Mouse (Mus musculus): Measurements from ENCODE around the gene Rbm38. TPM values are rescaled to one million over a fixed set of nuclear protein-coding genes. Genes with fewer than 3 reads are reported as not detected.

Rbm38 gene
- polyA plus RNA-seq, 1 experiment from 2014 or later: 116 TPM

- peak overlapping the region; percentile 15; the same call in 1 of the 2 replicates for H3K9ac ChIP-seq
- no peak overlapping the region; the same call in 1 of the 2 replicates for H3K4me2 ChIP-seq
- peaks cover 88% of the 10 kb centered on the region for H3K4me1 ChIP-seq
- WGBS: 54% methylated on average over 17 of the region's 17 CpGs
- ATAC-seq (ENCODE audit: extremely low read depth, insufficient number of reproducible peaks, low FRiP score, low TSS enrichment): no peak
- H3K4me3 ChIP-seq: no peak overlapping the region
- no peaks in the 10 kb centered on the region for H3K36me3 ChIP-seq
- H3K9me3 ChIP-seq: no peaks in the 10 kb centered on the region
- no peaks in the 10 kb centered on the region for H3K27me3 ChIP-seq (replicated peaks)
- H3K27ac ChIP-seq (replicated peaks): peak overlapping the region; percentile 48; the same call in 1 of the 2 replicates
Observed at GRCm38 (mm10) chr2:173048041-173048745, 27.9 kb downstream of the Rbm38 start.

DNA sequence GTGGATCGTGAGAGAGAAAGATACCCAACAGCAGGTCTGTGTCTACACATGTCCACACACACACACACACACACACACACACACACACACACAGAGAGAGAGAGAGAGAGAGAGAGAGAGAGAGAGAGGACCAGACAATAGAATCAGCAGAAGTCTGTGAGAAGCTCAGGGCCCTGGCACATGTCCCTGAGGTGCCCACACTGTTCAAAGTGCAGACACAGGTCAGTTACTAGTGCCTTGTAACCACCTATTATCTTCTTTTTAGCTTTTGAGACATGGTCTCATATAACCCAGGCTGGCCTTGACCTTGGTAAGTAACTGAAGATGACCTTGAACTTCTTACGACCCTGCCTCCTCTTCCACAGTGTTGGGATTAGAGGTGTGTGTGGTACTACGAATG lies 28.9 kb downstream of the Rbm38 start:
- Histone ChIP-seq H3K36me3 (no peaks in the 10 kb centered on the region), H3K9ac (peak overlapping the region; percentile 33; the same call in 1 of the 2 replicates), H3K9me3 (no peaks in the 10 kb centered on the region), H3K4me1 (peaks cover 79% of the 10 kb centered on the region), H3K27me3 (replicated peaks) (no peaks in the 10 kb centered on the region), H3K27ac (replicated peaks) (peak overlapping the region; percentile 48), H3K4me2 (no peak overlapping the region), H3K4me3 (no peak overlapping the region)
- WGBS: 63% methylated on average over 3 of the region's 3 CpGs
- no peak for ATAC-seq (ENCODE audit: extremely low read depth, insufficient number of reproducible peaks, low FRiP score, low TSS enrichment)

DNA sequence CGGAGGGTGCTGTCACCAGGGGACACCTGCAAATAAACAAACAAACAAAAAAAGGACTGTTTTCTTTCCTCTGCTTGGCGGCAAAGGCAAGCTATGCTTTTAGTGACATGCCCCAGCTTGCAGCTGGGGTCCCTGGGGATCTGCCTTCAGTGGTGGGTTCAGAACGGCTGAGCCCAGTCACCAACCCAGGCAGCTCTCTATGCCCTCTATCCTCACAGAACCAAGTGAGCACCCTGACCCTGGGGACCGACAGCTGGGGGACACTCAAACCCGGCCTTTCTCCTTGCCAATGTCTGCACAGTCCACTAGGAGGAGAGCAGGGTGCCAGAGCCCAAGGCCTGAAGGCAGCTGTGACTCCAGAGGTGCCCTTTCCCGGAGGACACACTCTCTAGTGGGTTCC lies 29.5 kb downstream of the Rbm38 start:
- no peaks in the 10 kb centered on the region for H3K27me3 ChIP-seq (replicated peaks)

DNA sequence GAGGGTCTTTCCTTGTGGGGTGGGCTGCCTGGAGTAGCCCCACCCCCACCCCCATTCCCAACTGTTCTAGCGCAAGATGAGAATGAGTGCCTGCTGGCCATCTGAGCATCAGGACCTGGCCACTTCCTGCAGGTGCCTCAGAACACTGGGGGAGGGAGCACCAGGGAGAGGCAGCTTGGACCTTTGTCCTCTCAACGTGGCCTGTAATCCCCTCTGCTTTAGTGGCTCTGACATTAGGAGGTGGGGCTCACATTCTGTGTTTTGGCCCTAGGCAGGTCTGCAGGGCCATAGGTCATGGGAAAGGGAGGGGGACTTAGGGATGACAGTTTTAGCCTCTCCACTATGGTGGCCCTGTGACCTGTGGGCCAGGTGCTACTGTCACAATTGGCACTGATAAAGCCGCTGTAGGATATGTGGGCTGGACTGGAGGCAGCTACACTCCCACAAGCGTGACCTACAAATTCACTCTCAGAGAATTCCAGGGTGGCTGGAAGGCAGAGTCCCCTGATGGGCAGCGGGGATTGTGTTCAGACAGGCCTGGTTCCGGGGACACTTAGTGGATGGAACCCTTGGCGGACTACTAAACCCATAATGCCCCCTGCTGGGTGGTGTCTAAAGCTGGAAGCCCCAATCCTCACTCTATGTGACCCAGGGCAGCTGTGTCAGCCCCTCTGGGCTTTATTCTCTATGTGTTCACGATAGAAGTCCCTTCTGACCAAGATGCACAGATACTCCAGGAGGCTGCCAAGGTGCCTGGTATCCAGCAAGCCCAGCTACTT lies 30.5 kb downstream of the Rbm38 start:
- peak overlapping the region; percentile 38; the same call in 1 of the 2 replicates for H3K9ac ChIP-seq
- no peak overlapping the region for H3K27ac ChIP-seq (replicated peaks)
- H3K4me3 ChIP-seq: no peak overlapping the region
- H3K27me3 ChIP-seq (replicated peaks): no peaks in the 10 kb centered on the region
- 46% methylated on average over 8 of the region's 8 CpGs for WGBS
- H3K4me1 ChIP-seq: peaks cover 71% of the 10 kb centered on the region
- H3K36me3 ChIP-seq: no peaks in the 10 kb centered on the region
- H3K4me2 ChIP-seq: no peak overlapping the region
- H3K9me3 ChIP-seq: no peaks in the 10 kb centered on the region
- ATAC-seq (ENCODE audit: extremely low read depth, insufficient number of reproducible peaks, low FRiP score, low TSS enrichment): no peak

More for the DNA sequence above, 29.5 kb downstream of the Rbm38 start:
- no peaks in the 10 kb centered on the region for H3K9me3 ChIP-seq
- peak overlapping the region; percentile 48 for H3K27ac ChIP-seq (replicated peaks)
- WGBS: 44% methylated on average over 6 of the region's 6 CpGs
- peaks cover 74% of the 10 kb centered on the region for H3K4me1 ChIP-seq
- no peak for ATAC-seq (ENCODE audit: extremely low read depth, insufficient number of reproducible peaks, low FRiP score, low TSS enrichment)
- no peak overlapping the region for H3K9ac ChIP-seq
- H3K4me2 ChIP-seq: no peak overlapping the region
- no peaks in the 10 kb centered on the region for H3K36me3 ChIP-seq
- no peak overlapping the region for H3K4me3 ChIP-seq

DNA sequence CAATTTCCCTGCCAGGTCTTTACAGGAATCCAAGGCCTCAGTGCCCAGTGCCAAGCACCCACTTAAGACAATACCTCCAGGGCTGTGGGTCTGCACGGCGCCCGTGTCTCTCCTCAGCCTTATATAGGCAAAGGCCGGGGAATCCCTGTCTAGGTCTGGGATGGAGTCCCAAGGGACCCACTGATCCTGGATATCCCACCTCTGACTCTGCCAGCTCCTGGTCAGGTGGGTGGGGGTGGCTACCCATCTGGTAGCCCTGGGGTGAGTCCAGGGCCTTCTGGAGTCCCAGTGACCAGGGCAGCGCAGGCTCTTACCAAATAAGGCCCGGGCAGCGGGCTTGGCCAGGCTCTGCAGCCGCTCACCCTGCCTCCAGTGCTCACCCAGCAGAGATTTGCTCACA lies 32.6 kb downstream of the Rbm38 start:
- Histone ChIP-seq H3K36me3 (no peaks in the 10 kb centered on the region), H3K27ac (replicated peaks) (no peak overlapping the region), H3K9me3 (no peaks in the 10 kb centered on the region), H3K4me3 (no peak overlapping the region), H3K4me2 (no peak overlapping the region), H3K4me1 (peaks cover 71% of the 10 kb centered on the region), H3K27me3 (replicated peaks) (no peaks in the 10 kb centered on the region), H3K9ac (peak overlapping the region; percentile 58)
- WGBS: 82% methylated on average over 8 of the region's 8 CpGs
- no peak for ATAC-seq (ENCODE audit: extremely low read depth, insufficient number of reproducible peaks, low FRiP score, low TSS enrichment)

DNA sequence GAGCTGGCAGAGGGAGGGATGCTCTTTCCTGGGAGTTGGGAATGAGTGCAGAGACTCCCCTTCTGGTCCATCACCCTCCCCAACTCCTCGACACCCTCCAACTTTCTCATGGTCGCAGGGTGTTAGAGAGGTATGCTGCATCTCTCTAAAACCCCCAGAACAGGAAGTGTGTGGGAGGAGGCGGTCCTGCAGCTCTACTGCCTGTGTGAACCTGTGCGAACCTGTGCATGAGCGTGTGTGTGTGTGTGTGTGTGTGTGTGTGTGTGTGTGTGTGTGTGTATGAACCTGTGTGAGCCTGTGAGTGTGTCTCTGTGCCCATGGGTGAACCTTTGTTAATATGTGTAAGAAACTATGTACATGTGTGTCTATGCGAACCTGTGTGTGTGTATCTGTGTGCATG lies 33.5 kb downstream of the Rbm38 start:
- Histone ChIP-seq H3K4me3 (no peak overlapping the region), H3K36me3 (no peaks in the 10 kb centered on the region), H3K9me3 (no peaks in the 10 kb centered on the region), H3K27ac (replicated peaks) (no peak overlapping the region), H3K4me2 (no peak overlapping the region), H3K27me3 (replicated peaks) (no peaks in the 10 kb centered on the region), H3K4me1 (peaks cover 71% of the 10 kb centered on the region), H3K9ac (no peak overlapping the region)
- WGBS: 70% methylated on average over 6 of the region's 6 CpGs
- no peak for ATAC-seq (ENCODE audit: extremely low read depth, insufficient number of reproducible peaks, low FRiP score, low TSS enrichment)

DNA sequence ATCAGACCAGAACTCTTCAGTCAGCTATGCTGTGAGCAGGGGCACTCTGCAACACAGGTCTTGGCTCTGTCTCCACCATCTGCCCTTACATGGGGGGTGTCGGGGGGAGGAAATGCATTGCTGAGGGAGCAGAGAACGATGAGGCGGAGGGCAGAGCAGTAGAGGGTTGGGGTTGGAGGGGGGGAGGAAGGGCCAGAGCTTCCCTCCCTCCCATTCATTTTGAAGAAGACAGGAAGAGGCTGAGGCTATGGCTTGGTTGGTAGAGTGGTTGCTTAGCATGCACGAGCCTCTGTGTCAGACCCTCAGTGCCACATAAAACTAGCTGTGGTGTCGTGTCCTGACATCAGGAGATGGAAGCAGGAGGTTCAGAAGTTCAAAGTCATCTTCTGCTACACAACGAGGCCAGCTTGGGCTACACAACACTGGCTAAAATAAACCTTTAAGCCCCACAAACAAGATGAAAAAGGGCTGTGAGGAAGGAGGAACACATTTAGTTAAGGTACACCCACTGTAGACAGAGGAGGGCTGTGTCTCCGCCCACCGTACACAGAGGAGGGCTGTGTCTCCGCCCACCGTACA lies 36.1 kb downstream of the Rbm38 start:
- H3K36me3 ChIP-seq: no peaks in the 10 kb centered on the region
- H3K9ac ChIP-seq: no peak overlapping the region
- H3K9me3 ChIP-seq: no peaks in the 10 kb centered on the region
- ATAC-seq (ENCODE audit: extremely low read depth, insufficient number of reproducible peaks, low FRiP score, low TSS enrichment): no peak
- H3K4me1 ChIP-seq: peaks cover 67% of the 10 kb centered on the region
- no peak overlapping the region for H3K4me3 ChIP-seq
- WGBS: 68% methylated on average over 10 of the region's 10 CpGs
- H3K4me2 ChIP-seq: no peak overlapping the region
- no peak overlapping the region; the same call in 1 of the 2 replicates for H3K27ac ChIP-seq (replicated peaks)
- H3K27me3 ChIP-seq (replicated peaks): no peaks in the 10 kb centered on the region

GRCm38 (mm10) chr2:173056882-173057315 lies 36.6 kb downstream of the Rbm38 start:
- 58% methylated on average over 11 of the region's 11 CpGs for WGBS
- Histone ChIP-seq H3K27me3 (replicated peaks) (no peaks in the 10 kb centered on the region), H3K9me3 (no peaks in the 10 kb centered on the region), H3K4me2 (peak overlapping the region; percentile 49; the same call in 1 of the 2 replicates), H3K4me1 (peaks cover 71% of the 10 kb centered on the region), H3K9ac (no peak overlapping the region), H3K36me3 (no peaks in the 10 kb centered on the region), H3K27ac (replicated peaks) (peak overlapping the region; percentile 93), H3K4me3 (no peak overlapping the region)
- ATAC-seq (ENCODE audit: extremely low read depth, insufficient number of reproducible peaks, low FRiP score, low TSS enrichment): peak; percentile 38

DNA sequence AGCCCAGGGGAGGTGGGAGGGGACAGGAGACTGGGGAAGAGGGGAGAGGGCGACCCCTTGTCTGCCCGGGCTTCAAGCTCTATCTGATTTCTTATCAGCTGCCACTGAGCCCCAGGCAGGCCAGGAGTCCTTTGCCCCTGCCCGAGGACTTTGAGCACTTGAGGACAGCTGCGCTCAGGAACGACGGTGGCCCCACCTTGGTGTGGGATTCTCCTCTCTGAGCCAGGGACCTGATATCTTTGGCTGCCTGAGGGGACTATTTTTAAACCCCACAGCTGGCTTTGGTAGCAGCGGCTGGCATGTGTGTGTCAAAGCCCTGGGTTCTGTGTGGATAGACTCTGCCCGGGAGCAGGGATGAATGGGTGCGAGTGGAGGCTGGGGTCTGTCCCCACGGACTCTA lies 37.3 kb downstream of the Rbm38 start:
- H3K4me2 ChIP-seq: peak overlapping the region; percentile 49
- no peak for ATAC-seq (ENCODE audit: extremely low read depth, insufficient number of reproducible peaks, low FRiP score, low TSS enrichment)

GRCm38 (mm10) chr2:173058263-173058662 lies 38.0 kb downstream of the Rbm38 start:
- Histone ChIP-seq H3K27ac (replicated peaks) (peak overlapping the region; percentile 93), H3K4me1 (peaks cover 62% of the 10 kb centered on the region)
- no peak for ATAC-seq (ENCODE audit: extremely low read depth, insufficient number of reproducible peaks, low FRiP score, low TSS enrichment)

More for the DNA sequence above, 37.3 kb downstream of the Rbm38 start:
- Histone ChIP-seq H3K36me3 (no peaks in the 10 kb centered on the region), H3K27me3 (replicated peaks) (no peaks in the 10 kb centered on the region), H3K4me3 (no peak overlapping the region), H3K9ac (peak overlapping the region; percentile 66), H3K27ac (replicated peaks) (peak overlapping the region; percentile 93), H3K4me1 (peaks cover 69% of the 10 kb centered on the region), H3K9me3 (no peaks in the 10 kb centered on the region)
- WGBS: 10% methylated on average over 10 of the region's 10 CpGs

DNA sequence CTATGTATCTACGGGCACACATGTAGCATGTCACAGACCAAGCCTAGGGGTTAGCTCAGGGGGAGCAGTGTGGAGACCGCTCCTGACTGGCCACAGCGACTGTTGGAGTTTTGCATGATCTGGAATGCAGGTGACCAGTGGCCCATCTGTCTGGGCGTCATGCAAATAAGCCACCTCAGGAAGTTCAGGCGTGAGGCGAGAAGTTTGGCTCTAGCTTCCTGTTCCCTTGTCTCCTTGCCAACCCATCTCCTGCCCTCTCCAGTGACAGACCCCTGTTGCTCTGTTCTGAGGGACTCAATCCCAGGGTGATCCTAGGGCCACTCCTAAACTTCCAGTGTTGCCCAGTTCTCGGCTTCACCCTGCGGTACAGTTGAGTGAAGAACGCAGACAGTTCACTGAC lies 40.2 kb downstream of the Rbm38 start:
- Histone ChIP-seq H3K4me2 (no peak overlapping the region), H3K36me3 (no peaks in the 10 kb centered on the region), H3K9ac (0 out of 2 replicates have a peak overlapping the region, but pooled peaks have one; percentile 19), H3K4me3 (no peak overlapping the region), H3K27ac (replicated peaks) (peak overlapping the region; percentile 83), H3K9me3 (no peaks in the 10 kb centered on the region), H3K27me3 (replicated peaks) (no peaks in the 10 kb centered on the region), H3K4me1 (peaks cover 62% of the 10 kb centered on the region)
- no peak for ATAC-seq (ENCODE audit: extremely low read depth, insufficient number of reproducible peaks, low FRiP score, low TSS enrichment)
- WGBS: 39% methylated on average over 9 of the region's 9 CpGs

More at GRCm38 (mm10) chr2:173058263-173058662, 38.0 kb downstream of the Rbm38 start:
- Histone ChIP-seq H3K36me3 (no peaks in the 10 kb centered on the region), H3K4me2 (peak overlapping the region; percentile 49; the same call in 1 of the 2 replicates), H3K27me3 (replicated peaks) (no peaks in the 10 kb centered on the region), H3K9me3 (no peaks in the 10 kb centered on the region), H3K9ac (peak overlapping the region; percentile 66), H3K4me3 (no peak overlapping the region)
- WGBS: 35% methylated on average over 11 of the region's 11 CpGs

Measured in heart, embryonic 13.5 days (tissue).